Mouse (Mus musculus) brain, embryonic 18.5 days (tissue): ENCODE measurements around the gene Rcor2.

ENCODE experiments used
- DNase-seq: peaks from one replicate; pipeline ENCODE4 v3.0.0-alpha.2; 2012; ENCODE audit warnings: low read depth, low spot score

Gene Rcor2

DNA sequence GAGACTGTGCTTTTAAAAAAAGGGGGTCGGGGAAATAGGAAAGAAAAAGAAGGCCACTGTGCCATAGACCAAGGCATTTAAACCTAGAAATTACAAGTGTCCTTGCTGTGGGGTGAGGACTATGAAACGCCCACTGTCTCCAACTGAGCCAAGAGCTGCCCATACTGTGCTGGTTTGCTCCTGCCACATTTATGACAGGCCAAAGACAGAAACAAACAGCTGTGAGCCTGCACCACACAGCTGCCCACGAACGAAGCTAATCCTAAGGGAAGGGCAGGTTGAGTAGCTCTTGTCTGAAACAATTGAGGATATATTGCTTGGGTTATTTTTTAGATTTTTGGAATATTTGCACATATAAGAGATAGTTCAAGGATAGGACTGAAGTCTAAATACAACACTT lies 49.7 kb downstream of the Rcor2 start:
- DNase-seq: no peak

DNA sequence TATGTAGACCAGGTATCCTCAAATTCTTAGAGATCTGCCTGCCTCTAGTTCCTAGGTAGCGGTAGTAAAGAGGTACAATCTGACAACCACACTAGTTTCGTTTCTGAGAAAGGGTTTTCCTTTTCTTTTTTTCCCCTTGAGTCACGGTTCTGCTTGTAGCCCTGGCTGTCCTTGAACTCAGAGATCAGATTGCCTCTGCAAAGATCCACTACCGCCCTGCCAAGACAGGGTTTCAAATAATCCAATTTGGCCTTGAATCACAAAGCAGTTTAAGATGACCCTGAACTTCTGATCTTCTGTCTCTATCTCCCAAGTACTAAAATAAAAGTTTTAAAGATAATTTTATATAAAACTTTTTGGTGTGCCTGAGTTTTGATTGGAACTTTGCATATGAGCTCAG lies 50.6 kb downstream of the Rcor2 start:
- no peak for DNase-seq

DNA sequence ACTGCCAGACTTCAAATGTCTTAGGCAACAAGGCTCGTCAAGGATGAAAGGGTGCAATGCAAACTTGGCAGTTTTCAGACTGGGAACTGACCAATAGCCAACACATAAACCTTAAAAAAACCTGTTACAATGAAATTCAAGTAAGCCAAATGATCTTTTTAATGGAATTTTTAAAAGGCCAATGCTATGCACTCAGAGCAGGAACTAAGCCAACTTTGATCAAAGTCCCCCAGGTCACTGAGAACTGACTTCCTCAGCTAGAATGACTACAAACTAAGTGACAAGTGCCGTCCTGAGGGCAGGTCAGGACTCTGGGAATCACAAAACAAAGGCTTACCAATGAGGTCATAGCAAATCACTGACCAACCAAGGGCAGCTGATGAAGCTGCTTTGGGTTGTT lies 53.1 kb downstream of the Rcor2 start:
- no peak for DNase-seq

- DNase-seq: no peak
Measured at GRCm38 (mm10) chr19:7321391-7321790, 54.3 kb downstream of the Rcor2 start.
